Comparison of ENCODE assay signal across 27 mouse cellular contexts in the genomic region with DNA sequence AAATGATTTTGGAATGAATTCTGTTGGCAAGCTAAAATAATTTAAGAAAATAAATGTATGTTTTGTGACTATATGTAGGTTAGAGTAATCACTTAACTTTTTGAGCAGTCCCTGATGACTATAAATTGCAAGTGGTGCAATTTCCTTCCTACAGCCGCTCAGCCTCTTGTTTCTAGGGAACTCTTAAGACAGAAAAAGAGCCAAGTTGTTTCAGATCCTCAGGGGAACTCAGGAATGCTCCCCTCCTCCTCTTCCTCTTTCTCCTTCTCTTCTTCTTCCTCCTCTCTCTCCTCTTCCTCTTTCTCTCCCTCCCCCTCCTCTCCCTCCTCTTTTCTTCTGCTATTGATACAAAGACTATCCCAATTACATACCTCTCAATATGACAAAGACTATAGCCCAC.
"Had no signal": no experiment of that assay in that cellular context is flagged by ENCODE, and none has a peak within 500 bp of the region (broad histone marks: within the 10 kb centered on the region; RNA-seq: fewer than 3 reads in every experiment).

No protein-coding gene starts in this region.

- DNase-seq: gastrocnemius, adult 2 months; gastrocnemius, postnatal 10 days; gastrocnemius, postnatal 25 days; heart, adult 2 months; heart, postnatal 14 days; heart, postnatal 36 days; kidney, adult 11 months; kidney, adult 2 months; kidney, adult 9 months; kidney, postnatal 14 days; kidney, postnatal 36 days; layer of hippocampus, adult 9-11 months; layer of hippocampus, postnatal 36 days; left cerebral cortex, postnatal 4 days had no signal

- ATAC-seq: hindbrain, embryonic 16.5 days; inflammation-experienced regulatory T-cells, adult 6 months; intestine, embryonic 16.5 days; liver, embryonic 12.5 days had no signal

- H3K27ac ChIP-seq: gastrocnemius, adult 2 months; heart, adult 2 months; heart, embryonic 13.5 days; heart, embryonic 15.5 days; hindbrain, embryonic 14.5 days; kidney, embryonic 15.5 days; kidney, postnatal 0 days; limb, embryonic 13.5 days; limb, embryonic 15.5 days; liver, embryonic 12.5 days; liver, embryonic 14.5 days had no signal

- H3K4me2 ChIP-seq: heart, embryonic 11.5 days; heart, embryonic 13.5 days; heart, embryonic 15.5 days; hindbrain, embryonic 14.5 days; kidney, embryonic 15.5 days; limb, embryonic 13.5 days; limb, embryonic 15.5 days; liver, embryonic 12.5 days had no signal

- H3K9me3 ChIP-seq: heart, embryonic 13.5 days; heart, embryonic 15.5 days; kidney, embryonic 15.5 days; limb, embryonic 13.5 days; limb, embryonic 15.5 days; liver, embryonic 12.5 days had no signal

- H3K36me3 ChIP-seq: heart, embryonic 13.5 days; heart, embryonic 15.5 days; kidney, embryonic 15.5 days; limb, embryonic 13.5 days; limb, embryonic 15.5 days; liver, embryonic 12.5 days had no signal

- H3K9ac ChIP-seq: heart, embryonic 13.5 days; heart, embryonic 15.5 days; hindbrain, embryonic 14.5 days; kidney, embryonic 15.5 days; limb, embryonic 13.5 days; limb, embryonic 15.5 days; liver, embryonic 12.5 days; liver, embryonic 14.5 days had no signal

- H3K27me3 ChIP-seq: heart, embryonic 13.5 days; heart, embryonic 15.5 days; kidney, embryonic 15.5 days; limb, embryonic 13.5 days; limb, embryonic 15.5 days; liver, embryonic 12.5 days had no signal

- H3K4me3 ChIP-seq: gastrocnemius, adult 2 months; heart, adult 2 months; heart, embryonic 13.5 days; heart, embryonic 15.5 days; kidney, embryonic 15.5 days; limb, embryonic 13.5 days; limb, embryonic 15.5 days; liver, embryonic 12.5 days had no signal
